Mouse (Mus musculus) midbrain, postnatal 0 days (tissue): ENCODE measurements around the gene Myo3b. TPM values are rescaled to one million over a fixed set of nuclear protein-coding genes. Genes with fewer than 3 reads are reported as not detected.

Experiments
- ATAC-seq: fragments of 200-750 bp; cut with Nextera tagmentation; 2 replicates; pipeline ENCODE4 v1.8.0; 2017; ENCODE audit warnings: moderate number of reproducible peaks, mild to moderate bottlenecking, moderate TSS enrichment, moderate library complexity; ENCODE audit not compliant: low FRiP score
- DNase-seq: peaks from one replicate; pipeline ENCODE4 v3.0.0-alpha.2; 2015; ENCODE audit warnings: low spot score
- H3K27ac ChIP-seq: fragments of 300-500 bp; sonication (generic); 2 replicates; pipeline ENCODE4 v1.5.1; 2014; ENCODE audit warnings: low read depth, mild to moderate bottlenecking, low read length, mixed read lengths
- H3K27me3 ChIP-seq: fragments of 300-500 bp; sonication (generic); 2 replicates; pipeline ENCODE4 v1.6.1; 2014; ENCODE audit warnings: low read length, control low read depth, mixed read lengths; ENCODE audit not compliant: insufficient read depth
- H3K36me3 ChIP-seq: fragments of 300-500 bp; sonication (generic); 2 replicates; pipeline ENCODE4 v1.6.1; 2014; ENCODE audit warnings: low read length, control low read depth, mixed read lengths; ENCODE audit not compliant: insufficient read depth
- H3K4me1 ChIP-seq: fragments of 300-500 bp; sonication (generic); 2 replicates; pipeline ENCODE4 v1.6.1; 2014; ENCODE audit warnings: mild to moderate bottlenecking, control low read depth, antibody characterized with exemption, low read length, mixed read lengths; ENCODE audit not compliant: insufficient read depth
- H3K4me2 ChIP-seq: fragments of 300-500 bp; sonication (generic); 2 replicates; pipeline ENCODE4 v1.6.1; 2014; ENCODE audit warnings: low read depth, mild to moderate bottlenecking, low read length, mixed read lengths; ENCODE audit not compliant: poor library complexity, severe bottlenecking
- H3K4me3 ChIP-seq: fragments of 300-500 bp; sonication (generic); 2 replicates; pipeline ENCODE4 v1.5.1; 2014; ENCODE audit warnings: low read depth, mild to moderate bottlenecking, low read length, moderate library complexity
- H3K9ac ChIP-seq: fragments of 300-500 bp; sonication (generic); replicated peaks from 2 replicates; pipeline ENCODE4 v1.6.1; 2014; ENCODE audit warnings: mild to moderate bottlenecking, low read length, moderate library complexity, mixed read lengths; ENCODE audit not compliant: poor library complexity, severe bottlenecking
- H3K9me3 ChIP-seq: fragments of 300-500 bp; sonication (generic); 2 replicates; pipeline ENCODE4 v1.6.1; 2016; ENCODE audit warnings: low read length, control low read depth
- CTCF ChIP-seq: IDR thresholded peaks from 2 replicates; pipeline ENCODE4 v1.5.1; 2016; ENCODE audit warnings: antibody characterized with exemption, mild to moderate bottlenecking
- WGBS: fragments of 180-500 bp; shearing (Covaris S2); extraction: QIAGEN DNeasy Blood & Tissue Kit; methylation state at CpG from one replicate; pipeline ENCODE4 v1.1.7; 2014; 5-methylcytosine and 5-hydroxymethylcytosine counted together
- polyA plus RNA-seq: library from polyadenylated mRNA; unstranded; fragments of >200 nt; fragmentation: Nextera tagmentation; extraction: Ambion mirVana; gene quantifications from 2 replicates; pipeline ENCODE4 v1.2.1, GENCODE M21; 2015
- total RNA-seq: library from RNA; depleted of rRNA; stranded (reverse); fragments of >200 nt; gene quantifications from 2 replicates; pipeline ENCODE4 v1.2.3, GENCODE M21; 2014

Gene Myo3b
- total and polyA plus RNA-seq, 2 experiments from 2014 or later = 0.14 to 0.44 TPM

GRCm38 (mm10) chr2:70000316-70000715 lies 38.6 kb upstream of the Myo3b start:
- peaks cover 15% of the 10 kb centered on the region for H3K36me3 ChIP-seq
- no peaks in the 10 kb centered on the region for H3K9me3 ChIP-seq
- no peak overlapping the region for H3K9ac ChIP-seq
- H3K27ac ChIP-seq = no peak overlapping the region
- H3K27me3 ChIP-seq = no peaks in the 10 kb centered on the region
- no peaks in the 10 kb centered on the region for H3K4me1 ChIP-seq
- no peak overlapping the region for H3K4me2 ChIP-seq
- no peak overlapping the region for H3K4me3 ChIP-seq
- TF ChIP-seq CTCF = no peak
- WGBS = 55% methylated on average over 6 of the region's 6 CpGs
- DNase-seq = peak; percentile 20
- ATAC-seq = no peak

- peaks cover 16% of the 10 kb centered on the region for H3K36me3 ChIP-seq
- H3K4me1 ChIP-seq = no peaks in the 10 kb centered on the region
- no peaks in the 10 kb centered on the region for H3K9me3 ChIP-seq
- ATAC-seq (no peak), DNase-seq (no peak)
- H3K4me3 ChIP-seq = no peak overlapping the region
- no peaks in the 10 kb centered on the region for H3K27me3 ChIP-seq
- no peak overlapping the region for H3K4me2 ChIP-seq
- 75% methylated on average over 2 of the region's 2 CpGs for WGBS
- H3K9ac ChIP-seq = no peak overlapping the region
- H3K27ac ChIP-seq = no peak overlapping the region
- TF ChIP-seq CTCF = no peak
These were observed 32.4 kb upstream of the Myo3b start for GRCm38 (mm10) chr2:70006492-70006891.

GRCm38 (mm10) chr2:70012941-70013340 lies 26.0 kb upstream of the Myo3b start:
- no peaks in the 10 kb centered on the region for H3K9me3 ChIP-seq
- no peak overlapping the region for H3K4me2 ChIP-seq
- H3K4me3 ChIP-seq = no peak overlapping the region
- ATAC-seq = no peak
- TF ChIP-seq CTCF = no peak
- no peak overlapping the region for H3K9ac ChIP-seq
- H3K4me1 ChIP-seq = no peaks in the 10 kb centered on the region
- no peak overlapping the region for H3K27ac ChIP-seq
- peaks cover 15% of the 10 kb centered on the region for H3K36me3 ChIP-seq
- DNase-seq = no peak
- WGBS = 95% methylated on average over 8 of the region's 8 CpGs
- H3K27me3 ChIP-seq = no peaks in the 10 kb centered on the region

- DNase-seq (peak; percentile 45), ATAC-seq (no peak)
- Histone ChIP-seq H3K9ac (no peak overlapping the region), H3K9me3 (no peaks in the 10 kb centered on the region), H3K36me3 (peaks cover 24% of the 10 kb centered on the region), H3K4me2 (no peak overlapping the region), H3K4me1 (no peaks in the 10 kb centered on the region), H3K27ac (no peak overlapping the region), H3K27me3 (no peaks in the 10 kb centered on the region), H3K4me3 (no peak overlapping the region)
- WGBS = 70% methylated on average over 6 of the region's 6 CpGs
- no peak for TF ChIP-seq CTCF
These were observed 20.7 kb upstream of the Myo3b start for GRCm38 (mm10) chr2:70018236-70018635.

GRCm38 (mm10) chr2:70024454-70024853 lies 14.5 kb upstream of the Myo3b start:
- 96% methylated on average over 2 of the region's 2 CpGs for WGBS
- no peaks in the 10 kb centered on the region for H3K27me3 ChIP-seq

GRCm38 (mm10) chr2:70025711-70026110 lies 13.2 kb upstream of the Myo3b start:
- Histone ChIP-seq H3K9me3 (0 out of 2 replicates have a peak, but pooled peaks cover 4% of the 10 kb centered on the region), H3K27me3 (no peaks in the 10 kb centered on the region), H3K27ac (no peak overlapping the region), H3K4me2 (no peak overlapping the region), H3K36me3 (peaks cover 18% of the 10 kb centered on the region), H3K4me3 (no peak overlapping the region), H3K9ac (no peak overlapping the region), H3K4me1 (no peaks in the 10 kb centered on the region)
- DNase-seq (no peak), ATAC-seq (no peak)
- 91% methylated on average over 5 of the region's 5 CpGs for WGBS
- no peak for TF ChIP-seq CTCF

More at GRCm38 (mm10) chr2:70024454-70024853, 14.5 kb upstream of the Myo3b start:
- ATAC-seq (no peak), DNase-seq (no peak)
- H3K9ac ChIP-seq = no peak overlapping the region
- TF ChIP-seq CTCF = no peak
- H3K27ac ChIP-seq = no peak overlapping the region
- 0 out of 2 replicates have a peak, but pooled peaks cover 4% of the 10 kb centered on the region for H3K9me3 ChIP-seq
- peaks cover 21% of the 10 kb centered on the region for H3K36me3 ChIP-seq
- H3K4me2 ChIP-seq = no peak overlapping the region
- no peaks in the 10 kb centered on the region for H3K4me1 ChIP-seq
- H3K4me3 ChIP-seq = no peak overlapping the region
